ENCODE assay signal across 9 mouse cellular contexts in the genomic region with DNA sequence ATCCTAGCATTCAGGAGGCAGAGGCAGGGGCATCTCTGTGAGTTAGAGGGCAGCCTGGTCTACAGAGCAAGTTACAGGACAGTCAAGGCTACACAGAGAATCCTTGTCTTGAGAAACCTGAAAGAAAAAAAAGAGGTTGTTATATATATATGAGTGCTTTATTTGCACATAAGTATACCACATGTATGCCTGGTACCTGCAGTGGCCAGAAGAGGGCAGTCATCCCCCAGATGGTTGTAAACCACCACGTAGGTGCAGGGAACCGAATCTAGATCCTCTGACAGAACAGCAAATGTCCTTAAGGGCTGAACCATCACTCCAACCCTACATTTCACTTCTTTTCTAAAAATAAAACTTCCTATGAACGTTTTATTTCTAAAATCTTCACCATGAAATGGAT. TPM values are rescaled to one million over a fixed set of nuclear protein-coding genes. Genes with fewer than 3 reads are reported as not detected.
DNase-seq lines count a peak whose midpoint lies in the region; ATAC-seq and TF ChIP-seq lines count a peak whose summit lies in the region.
"Had no signal": no experiment of that assay in that cellular context is flagged by ENCODE, and none has a peak within 500 bp of the region (broad histone marks: within the 10 kb centered on the region; RNA-seq: fewer than 3 reads in every experiment).

No protein-coding gene starts in this region.

- ATAC-seq in hindbrain, postnatal 0 days, result no peak
- no peak for ATAC-seq in hindbrain, embryonic 13.5 days (ENCODE audit: low FRiP score)
- peak; percentile 89 for ATAC-seq in erythroblast, adult 5-6 weeks (replicated peaks; ENCODE audit: low FRiP score, poor library complexity, severe bottlenecking)

- no peak overlapping the region for H3K27ac ChIP-seq in hindbrain, postnatal 0 days
- H3K27ac ChIP-seq in hindbrain, embryonic 13.5 days, result no peak overlapping the region
- H3K27ac ChIP-seq: forebrain, embryonic 12.5 days had no signal

- H3K4me1 ChIP-seq in hindbrain, postnatal 0 days (ENCODE audit: insufficient read depth, low read length), result 0 out of 2 replicates have a peak, but pooled peaks cover 3% of the 10 kb centered on the region
- H3K4me1 ChIP-seq in hindbrain, embryonic 13.5 days (replicated peaks), result peaks cover 7% of the 10 kb centered on the region

- no peak overlapping the region for H3K4me3 ChIP-seq in hindbrain, postnatal 0 days (ENCODE audit: low read length)
- no peak overlapping the region for H3K4me3 ChIP-seq in hindbrain, embryonic 13.5 days
- H3K4me3 ChIP-seq: forebrain, embryonic 12.5 days had no signal

- H3K9ac ChIP-seq in hindbrain, postnatal 0 days (replicated peaks; ENCODE audit: low read length), result no peak overlapping the region
- no peak overlapping the region for H3K9ac ChIP-seq in hindbrain, embryonic 13.5 days
- H3K9ac ChIP-seq: forebrain, embryonic 12.5 days had no signal

- no peaks in the 10 kb centered on the region for H3K9me3 ChIP-seq in hindbrain, postnatal 0 days (ENCODE audit: low read length)
- no peaks in the 10 kb centered on the region for H3K9me3 ChIP-seq in hindbrain, embryonic 13.5 days
- H3K9me3 ChIP-seq: forebrain, embryonic 12.5 days had no signal

- H3K27me3 ChIP-seq in hindbrain, postnatal 0 days (ENCODE audit: insufficient read depth, low read length), result no peaks in the 10 kb centered on the region
- no peaks in the 10 kb centered on the region for H3K27me3 ChIP-seq in hindbrain, embryonic 13.5 days

- H3K36me3 ChIP-seq in hindbrain, postnatal 0 days (ENCODE audit: insufficient read depth, low read length), result no peaks in the 10 kb centered on the region
- H3K36me3 ChIP-seq in hindbrain, embryonic 13.5 days, result no peaks in the 10 kb centered on the region
- H3K36me3 ChIP-seq: forebrain, embryonic 12.5 days had no signal

- WGBS in hindbrain, postnatal 0 days, result 73% methylated on average over 3 of the region's 3 CpGs
- 62% methylated on average over 3 of the region's 3 CpGs for WGBS in hindbrain, embryonic 13.5 days

- peak; percentile 16; the same call in 1 of the 2 replicates for TF ChIP-seq CTCF in hindbrain, postnatal 0 days (IDR thresholded peaks at IDR 0.05; ENCODE audit: low read depth)

- DNase-seq in hindbrain, postnatal 0 days (ENCODE audit: low spot score), result no peak
- DNase-seq in CD4-positive, CD25-positive, alpha-beta regulatory T cell, adult 2 months (ENCODE audit: low read depth, low spot score), result peak; percentile 74
- DNase-seq in spleen, adult 12 weeks (ENCODE audit: low spot score), result peak; percentile 14
- no peak for DNase-seq in frontal cortex, postnatal 14 days (ENCODE audit: low spot score in 2 of 2)
- DNase-seq in ovary, postnatal 10 days (ENCODE audit: low spot score), result no peak
- DNase-seq in layer of hippocampus, postnatal 36 days, result no peak

- no peak overlapping the region for H3K4me2 ChIP-seq in hindbrain, postnatal 0 days (ENCODE audit: low read depth, low read length)
- H3K4me2 ChIP-seq in hindbrain, embryonic 13.5 days, result no peak overlapping the region
- H3K4me2 ChIP-seq: forebrain, embryonic 12.5 days had no signal

RNA-seq across cellular contexts. Expression of gene Eif4e, which starts 8.1 kb away (rescaled TPM):
- total RNA-seq in hindbrain, postnatal 0 days (2014; rRNA removed), result 54.2 and 94.0 TPM in 2 replicates
- 259 and 290 TPM in 2 replicates for polyA plus RNA-seq in hindbrain, postnatal 0 days (2015; fragmentation: Nextera tagmentation; extraction: Ambion mirVana)
- 317 and 323 TPM in 2 replicates for polyA plus RNA-seq in hindbrain, embryonic 13.5 days (2015; fragmentation: Nextera tagmentation; extraction: Ambion mirVana)
- 55.5 and 73.6 TPM in 2 replicates for total RNA-seq in erythroblast, adult 5-6 weeks (2015; ENCODE audit: low replicate concordance)
- total RNA-seq in erythroblast, adult 5-6 weeks (2017; ENCODE audit: low replicate concordance), result 53.2 and 70.4 TPM in 2 replicates
- 100 to 1,000 TPM; 186 to 189 TPM for total RNA-seq in layer of hippocampus, postnatal 36 days (2021)

RNA-seq across cellular contexts. Expression of gene Metap1, which starts 28.6 kb away (rescaled TPM):
- 46.3 and 55.0 TPM in 2 replicates for total RNA-seq in hindbrain, postnatal 0 days (2014; rRNA removed)
- 40.6 and 43.6 TPM in 2 replicates for polyA plus RNA-seq in hindbrain, postnatal 0 days (2015; fragmentation: Nextera tagmentation; extraction: Ambion mirVana)
- 47.7 and 49.9 TPM in 2 replicates for polyA plus RNA-seq in hindbrain, embryonic 13.5 days (2015; fragmentation: Nextera tagmentation; extraction: Ambion mirVana)
- 10.0 and 15.3 TPM in 2 replicates for total RNA-seq in erythroblast, adult 5-6 weeks (2015; ENCODE audit: low replicate concordance)
- total RNA-seq in erythroblast, adult 5-6 weeks (2017; ENCODE audit: low replicate concordance), result 18.2 and 21.3 TPM in 2 replicates
- total RNA-seq in layer of hippocampus, postnatal 36 days (2021), result 10 to 100 TPM; 45.6 to 50.6 TPM

Comparison
In these comparisons a context has a peak if more than half of its experiments do, and no peak if none do; other contexts are left out.
1. DNase-seq: peak in CD4-positive, CD25-positive, alpha-beta regulatory T cell, adult 2 months (single experiment) and spleen, adult 12 weeks (single experiment); none in hindbrain, postnatal 0 days (single experiment), frontal cortex, postnatal 14 days (0 of 2), ovary, postnatal 10 days (single experiment) and layer of hippocampus, postnatal 36 days (0 of 2).